Mouse (Mus musculus) heart, postnatal 0 days (tissue): ENCODE data around the gene Dcaf6. TPM values are rescaled to one million over a fixed set of nuclear protein-coding genes. Genes with fewer than 3 reads are reported as not detected.

Source experiments
- ATAC-seq: fragments of 200-750 bp; cut with Nextera tagmentation; 2 replicates; pipeline ENCODE4 v1.8.0; 2017; ENCODE audit warnings: low read depth, moderate number of reproducible peaks, moderate library complexity; ENCODE audit not compliant: insufficient read depth
- DNase-seq: peaks from one replicate; pipeline ENCODE4 v3.0.0-alpha.2; 2016; ENCODE audit warnings: low spot score
- H3K27ac ChIP-seq: fragments of 300-500 bp; sonication (generic); 2 replicates; pipeline ENCODE4 v1.5.1; 2014; ENCODE audit warnings: low read depth, mild to moderate bottlenecking
- H3K27me3 ChIP-seq: fragments of 300-500 bp; sonication (generic); 2 replicates; pipeline ENCODE4 v1.6.1; 2014; ENCODE audit warnings: low read length, mixed read lengths; ENCODE audit not compliant: control insufficient read depth, insufficient read depth
- H3K36me3 ChIP-seq: fragments of 300-500 bp; sonication (generic); replicated peaks from 2 replicates; pipeline ENCODE4 v1.6.1; 2014; ENCODE audit warnings: low read length, mixed read lengths; ENCODE audit not compliant: control insufficient read depth, insufficient read depth
- H3K4me1 ChIP-seq: fragments of 300-500 bp; sonication (generic); 2 replicates; pipeline ENCODE4 v1.6.1; 2014; ENCODE audit warnings: antibody characterized with exemption; ENCODE audit not compliant: control insufficient read depth, insufficient read depth
- H3K4me2 ChIP-seq: fragments of 300-500 bp; sonication (generic); 2 replicates; pipeline ENCODE4 v1.6.1; 2014; ENCODE audit warnings: low read depth, mild to moderate bottlenecking, low read length, moderate library complexity
- H3K4me3 ChIP-seq: fragments of 300-500 bp; sonication (generic); 2 replicates; pipeline ENCODE4 v1.5.1; 2014; ENCODE audit warnings: low read depth, low read length
- H3K9ac ChIP-seq: fragments of 300-500 bp; sonication (generic); replicated peaks from 2 replicates; pipeline ENCODE4 v1.6.1; 2014; ENCODE audit warnings: low read depth, low read length, mixed read lengths
- H3K9me3 ChIP-seq: fragments of 300-500 bp; sonication (generic); replicated peaks from 2 replicates; pipeline ENCODE4 v1.6.1; 2016; ENCODE audit warnings: low read length; ENCODE audit not compliant: control insufficient read depth
- CTCF ChIP-seq: IDR thresholded peaks from 2 replicates; pipeline ENCODE4 v1.5.1; 2016; ENCODE audit warnings: antibody characterized with exemption, control low read depth, low read depth
- EP300 ChIP-seq: IDR thresholded peaks from 2 replicates; pipeline ENCODE4 v1.6.1; 2016; ENCODE audit warnings: antibody characterized with exemption, low read depth
- WGBS: fragments of 180-500 bp; shearing (Covaris S2); extraction: QIAGEN DNeasy Blood & Tissue Kit; methylation state at CpG from one replicate; pipeline ENCODE4 v1.1.7; 2014; 5-methylcytosine and 5-hydroxymethylcytosine counted together
- polyA plus RNA-seq: library from polyadenylated mRNA; unstranded; fragments of >200 nt; fragmentation: Nextera tagmentation; extraction: Ambion mirVana; gene quantifications from 2 replicates; pipeline ENCODE4 v1.2.1, GENCODE M21; 2015
- total RNA-seq: library from RNA; depleted of rRNA; stranded (reverse); fragments of >200 nt; gene quantifications from 2 replicates; pipeline ENCODE4 v1.2.3, GENCODE M21; 2014; ENCODE audit warnings: low replicate concordance

The Dcaf6 gene
- total and polyA plus RNA-seq, 2 experiments from 2014 or later, result 21.5 to 24.1 TPM

DNA sequence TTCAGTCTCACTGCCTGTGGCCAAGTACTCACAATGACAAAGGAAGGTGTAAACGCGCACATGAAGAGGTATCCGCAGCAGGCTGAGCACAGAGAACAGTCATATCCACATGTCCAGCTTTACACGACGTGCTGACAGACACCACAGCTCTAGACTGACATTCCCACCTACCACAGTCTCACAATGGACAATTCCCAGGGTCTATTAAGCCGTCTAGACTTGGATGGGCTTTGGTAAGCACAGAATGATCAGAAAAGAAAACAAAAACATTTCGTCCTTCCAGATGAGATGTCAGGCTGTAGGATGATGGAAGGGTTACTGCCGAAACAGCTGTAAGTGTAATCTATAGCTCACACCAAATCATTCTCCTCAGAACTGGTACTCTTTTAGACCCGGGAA lies 73.8 kb downstream of the Dcaf6 start:
- DNase-seq (no peak), ATAC-seq (no peak)
- H3K9ac ChIP-seq, result no peak overlapping the region
- WGBS, result 63% methylated on average over 9 of the region's 9 CpGs
- no peaks in the 10 kb centered on the region for H3K4me1 ChIP-seq
- no peak overlapping the region for H3K27ac ChIP-seq
- peaks cover 22% of the 10 kb centered on the region; the same call in 1 of the 2 replicates for H3K36me3 ChIP-seq
- no peaks in the 10 kb centered on the region for H3K9me3 ChIP-seq
- TF ChIP-seq CTCF (no peak), EP300 (no peak)
- H3K4me3 ChIP-seq, result no peak overlapping the region
- no peaks in the 10 kb centered on the region for H3K27me3 ChIP-seq
- no peak overlapping the region for H3K4me2 ChIP-seq

DNA sequence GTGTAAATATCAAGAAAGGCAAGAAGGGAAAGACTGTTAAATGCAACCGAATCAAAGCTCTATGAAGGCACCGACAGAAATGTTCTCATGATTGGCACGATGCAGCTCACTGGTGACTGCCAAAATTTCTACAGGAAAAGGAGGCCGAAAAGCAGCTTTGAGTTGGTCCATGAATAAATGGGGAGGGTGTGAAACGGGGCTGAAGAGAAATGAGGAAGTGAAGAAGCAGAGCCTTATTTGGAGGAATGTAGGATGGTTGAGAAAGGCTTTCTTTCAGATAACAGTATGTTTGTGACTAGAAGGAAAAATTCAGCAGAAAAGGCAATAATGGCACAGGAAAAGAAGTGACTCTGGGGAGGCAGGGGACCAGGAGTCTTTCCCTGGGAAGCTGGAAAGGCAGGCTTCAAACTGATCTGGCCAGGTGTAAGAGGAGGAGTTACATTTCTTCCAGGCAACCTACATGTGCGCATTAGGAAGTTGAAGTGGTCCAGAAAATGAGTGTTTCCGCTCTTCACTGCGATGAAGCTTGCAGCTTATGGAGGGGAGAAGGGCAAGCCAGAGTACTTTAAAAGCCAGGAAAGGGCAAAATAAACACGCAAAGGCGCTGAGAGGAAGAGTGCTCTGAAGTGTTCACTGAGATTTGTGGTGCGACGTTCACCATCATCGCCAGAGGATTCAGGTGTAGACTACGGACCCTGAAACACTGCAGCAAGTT lies 74.3 kb downstream of the Dcaf6 start:
- Histone ChIP-seq H3K4me3 (no peak overlapping the region), H3K4me1 (no peaks in the 10 kb centered on the region), H3K9me3 (no peaks in the 10 kb centered on the region), H3K4me2 (no peak overlapping the region), H3K9ac (no peak overlapping the region), H3K27me3 (no peaks in the 10 kb centered on the region), H3K36me3 (peaks cover 23% of the 10 kb centered on the region; the same call in 1 of the 2 replicates), H3K27ac (no peak overlapping the region)
- no peak for TF ChIP-seq CTCF
- TF ChIP-seq EP300, result no peak
- WGBS, result 79% methylated on average over 14 of the region's 14 CpGs
- no peak for DNase-seq
- no peak for ATAC-seq

DNA sequence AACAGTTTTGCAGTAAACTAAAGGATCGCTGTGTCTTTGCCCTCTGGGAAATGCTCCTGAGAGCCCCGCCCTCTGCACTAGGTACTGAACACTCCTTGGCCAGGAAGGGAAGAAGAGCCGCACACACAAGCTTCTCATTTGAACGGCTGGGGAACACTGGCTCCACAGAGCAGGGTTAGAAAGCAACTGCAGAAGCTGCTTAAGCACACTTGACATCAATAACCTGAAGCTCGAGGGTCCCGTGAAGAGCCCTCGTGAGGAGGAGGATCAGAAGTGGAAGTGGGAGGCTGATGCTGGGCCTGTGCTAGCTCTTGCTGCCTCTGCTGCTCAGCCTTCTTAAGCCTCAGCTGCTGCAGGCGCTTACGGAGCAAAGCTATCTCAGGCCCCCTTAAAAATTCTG lies 86.4 kb downstream of the Dcaf6 start:
- 71% methylated on average over 9 of the region's 9 CpGs for WGBS

GRCm38 (mm10) chr1:165370990-165371389 lies 89.3 kb downstream of the Dcaf6 start:
- TF ChIP-seq EP300 (no peak), CTCF (no peak)
- Histone ChIP-seq H3K36me3 (peaks cover 4% of the 10 kb centered on the region), H3K27ac (no peak overlapping the region), H3K27me3 (no peaks in the 10 kb centered on the region), H3K4me1 (no peaks in the 10 kb centered on the region), H3K9ac (no peak overlapping the region), H3K4me2 (no peak overlapping the region), H3K9me3 (no peaks in the 10 kb centered on the region), H3K4me3 (no peak overlapping the region)
- no peak for ATAC-seq
- DNase-seq, result no peak
- 93% methylated on average over 4 of the region's 4 CpGs for WGBS

More for the DNA sequence above, 86.4 kb downstream of the Dcaf6 start:
- H3K27ac ChIP-seq, result no peak overlapping the region
- H3K9me3 ChIP-seq, result no peaks in the 10 kb centered on the region
- H3K27me3 ChIP-seq, result no peaks in the 10 kb centered on the region
- no peak overlapping the region for H3K4me3 ChIP-seq
- no peak for DNase-seq
- ATAC-seq, result no peak
- no peaks in the 10 kb centered on the region for H3K4me1 ChIP-seq
- TF ChIP-seq EP300 (no peak), CTCF (no peak)
- peaks cover 4% of the 10 kb centered on the region for H3K36me3 ChIP-seq
- H3K4me2 ChIP-seq, result no peak overlapping the region
- H3K9ac ChIP-seq, result no peak overlapping the region

- Histone ChIP-seq H3K9me3 (no peaks in the 10 kb centered on the region), H3K9ac (no peak overlapping the region), H3K36me3 (no peaks in the 10 kb centered on the region; the same call in 1 of the 2 replicates), H3K4me1 (no peaks in the 10 kb centered on the region), H3K4me3 (no peak overlapping the region), H3K4me2 (no peak overlapping the region), H3K27me3 (no peaks in the 10 kb centered on the region), H3K27ac (no peak overlapping the region)
- ATAC-seq (no peak), DNase-seq (no peak)
- 94% methylated on average over 3 of the region's 3 CpGs for WGBS
- TF ChIP-seq EP300 (no peak), CTCF (no peak)
Measured at GRCm38 (mm10) chr1:165365057-165365456, 95.2 kb downstream of the Dcaf6 start.

DNA sequence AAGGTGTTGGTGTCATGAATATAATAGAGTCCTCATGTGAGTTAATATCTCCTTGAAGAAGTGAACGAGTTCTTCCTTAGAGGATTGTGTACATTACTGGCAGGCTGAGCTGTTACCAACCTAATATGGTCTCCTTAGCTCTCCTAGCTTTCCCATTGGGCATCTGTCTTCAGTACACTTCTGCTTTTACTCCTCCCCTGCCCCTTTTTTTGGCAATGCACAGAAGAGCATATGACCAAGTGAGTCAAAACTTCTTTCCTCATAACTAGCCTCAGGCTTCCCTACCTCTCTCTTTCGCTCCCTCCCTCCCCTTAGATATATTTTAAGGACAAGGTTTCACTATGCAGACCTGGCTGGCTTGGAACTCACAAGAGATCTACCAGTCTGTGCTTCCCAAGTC lies 97.0 kb downstream of the Dcaf6 start:
- Histone ChIP-seq H3K9me3 (no peaks in the 10 kb centered on the region), H3K27ac (no peak overlapping the region), H3K27me3 (no peaks in the 10 kb centered on the region), H3K36me3 (no peaks in the 10 kb centered on the region; the same call in 1 of the 2 replicates), H3K4me3 (no peak overlapping the region), H3K9ac (no peak overlapping the region), H3K4me1 (no peaks in the 10 kb centered on the region), H3K4me2 (no peak overlapping the region)
- no peak for DNase-seq
- TF ChIP-seq CTCF (no peak), EP300 (no peak)
- ATAC-seq, result no peak
- 87% methylated on average over 2 of the region's 2 CpGs for WGBS
